Mouse (Mus musculus): ENCODE results near the gene D6Ertd527e.

DNA sequence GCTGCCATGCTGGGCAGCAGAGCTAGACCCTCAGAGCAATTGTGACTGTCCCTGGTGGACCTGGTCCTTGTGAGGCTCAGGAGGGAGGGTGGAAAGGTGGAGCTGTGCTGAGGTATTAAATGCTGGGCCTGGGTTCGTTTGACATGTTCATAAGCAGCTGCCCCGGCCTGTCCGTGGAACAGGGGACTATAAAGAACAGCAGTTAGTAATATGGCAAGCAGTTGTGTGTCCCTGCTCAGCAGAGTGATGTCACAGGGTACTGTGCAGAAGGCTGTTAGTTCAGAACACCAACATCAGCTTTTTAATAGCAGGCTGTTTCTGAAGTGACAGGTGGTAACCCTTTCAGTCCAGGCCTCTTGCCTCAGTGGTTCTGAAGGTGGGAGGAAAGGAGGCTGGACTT lies 13.7 kb upstream of the D6Ertd527e start:
- TF ChIP-seq ZC3H11A (IDR thresholded peaks at IDR 0.05; ENCODE audit: borderline replicate concordance, low read depth, low read length), result no peak
- TF ChIP-seq CHD2 (IDR thresholded peaks at IDR 0.05; ENCODE audit: low read depth, low read length), result no peak

Measured in ES-E14 (cell line).